Mouse (Mus musculus) limb, embryonic 11.5 days (tissue): ENCODE measurements around the gene Nr2c2. TPM values are rescaled to one million over a fixed set of nuclear protein-coding genes. Genes with fewer than 3 reads are reported as not detected.
"Not testable (repeated sequence)": the region's sequence is repeated elsewhere in the genome, so short reads cannot be mapped to it uniquely, and the experiment has no call there.

Source experiments
- ATAC-seq: fragments of 200-750 bp; cut with Nextera tagmentation; 2 replicates; pipeline ENCODE4 v1.8.0; 2017; ENCODE audit warnings: low read depth; ENCODE audit not compliant: insufficient number of reproducible peaks, low FRiP score, low TSS enrichment
- DNase-seq: peaks from one replicate; pipeline ENCODE4 v3.0.0-alpha.2; 2015; ENCODE audit warnings: low spot score
- H3K27ac ChIP-seq: fragments of 300-500 bp; sonication (generic); replicated peaks from 2 replicates; pipeline ENCODE4 v1.5.1; 2014; ENCODE audit warnings: low read depth, mild to moderate bottlenecking, low read length
- H3K27me3 ChIP-seq: fragments of 300-500 bp; sonication (generic); 2 replicates; pipeline ENCODE4 v1.6.1; 2014; ENCODE audit warnings: mild to moderate bottlenecking, low read length, mixed read lengths; ENCODE audit not compliant: control insufficient read depth, insufficient read depth
- H3K36me3 ChIP-seq: fragments of 300-500 bp; sonication (generic); 2 replicates; pipeline ENCODE4 v1.6.1; 2014; ENCODE audit warnings: mild to moderate bottlenecking, low read length, moderate library complexity, mixed read lengths; ENCODE audit not compliant: control insufficient read depth, insufficient read depth
- H3K4me1 ChIP-seq: fragments of 300-500 bp; sonication (generic); 2 replicates; pipeline ENCODE4 v1.6.1; 2014; ENCODE audit warnings: low read length, mixed read lengths; ENCODE audit not compliant: control insufficient read depth, insufficient read depth
- H3K4me2 ChIP-seq: fragments of 300-500 bp; sonication (generic); 2 replicates; pipeline ENCODE4 v1.6.1; 2014; ENCODE audit warnings: low read depth, mild to moderate bottlenecking, moderate library complexity; ENCODE audit not compliant: severe bottlenecking
- H3K4me3 ChIP-seq: fragments of 300-500 bp; sonication (generic); 2 replicates; pipeline ENCODE4 v1.5.1; 2014; ENCODE audit warnings: low read depth, low read length
- H3K9ac ChIP-seq: fragments of 300-500 bp; sonication (generic); 2 replicates; pipeline ENCODE4 v1.6.1; 2014; ENCODE audit warnings: mild to moderate bottlenecking, low read length
- H3K9me3 ChIP-seq: fragments of 300-500 bp; sonication (generic); 2 replicates; pipeline ENCODE4 v1.6.1; 2016; ENCODE audit warnings: low read length; ENCODE audit not compliant: control insufficient read depth
- WGBS: fragments of 180-500 bp; shearing (Covaris S2); extraction: QIAGEN DNeasy Blood & Tissue Kit; methylation state at CpG from one replicate; pipeline ENCODE4 v1.1.7; 2014; 5-methylcytosine and 5-hydroxymethylcytosine counted together
- polyA plus RNA-seq: library from polyadenylated mRNA; unstranded; fragments of >200 nt; fragmentation: Nextera tagmentation; extraction: Ambion mirVana; gene quantifications from 2 replicates; pipeline ENCODE4 v1.2.1, GENCODE M21; 2014

Nr2c2 gene
- polyA plus RNA-seq, 1 experiment from 2014 or later: 21.2 TPM

DNA sequence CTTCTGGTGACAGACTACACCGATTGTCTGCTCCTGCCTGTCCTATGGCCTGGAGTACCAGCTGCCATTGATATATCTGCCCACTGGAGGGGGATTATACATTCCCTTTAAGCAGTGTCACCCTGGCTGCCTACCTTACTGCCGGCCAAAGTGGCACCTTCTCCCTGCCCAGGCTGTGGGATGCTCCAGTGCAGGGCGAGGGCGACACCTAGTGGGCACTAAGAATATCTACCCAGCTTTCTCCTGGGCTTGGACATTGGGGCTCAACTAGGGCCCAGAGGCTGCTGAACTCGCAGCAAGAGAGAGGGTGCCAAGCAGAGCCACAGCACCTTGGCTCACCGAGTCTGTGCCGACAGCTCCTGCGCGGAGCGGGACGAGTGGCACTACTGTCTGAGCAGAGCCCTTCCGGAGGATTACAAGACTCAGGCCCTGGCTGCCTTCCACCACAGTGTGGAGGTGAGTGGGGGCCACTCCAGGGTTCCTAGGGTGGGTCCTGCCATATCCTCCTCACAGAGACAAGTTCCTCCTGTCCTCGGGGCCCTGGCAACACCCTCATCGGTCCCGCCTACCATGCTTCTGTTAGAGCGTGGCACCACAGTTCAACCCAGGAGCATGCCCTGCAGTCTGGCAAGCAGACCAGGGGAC, 23.9 kb upstream of the Nr2c2 start:
- DNase-seq: peak; percentile 79
- no peak overlapping the region for H3K9ac ChIP-seq
- WGBS: 28% methylated on average over 16 of the region's 16 CpGs
- no peaks in the 10 kb centered on the region for H3K9me3 ChIP-seq
- H3K36me3 ChIP-seq: no peaks in the 10 kb centered on the region
- no peaks in the 10 kb centered on the region for H3K27me3 ChIP-seq
- no peak overlapping the region for H3K27ac ChIP-seq
- H3K4me3 ChIP-seq: no peak overlapping the region
- ATAC-seq: peak; percentile 51
- no peaks in the 10 kb centered on the region for H3K4me1 ChIP-seq
- H3K4me2 ChIP-seq: no peak overlapping the region

DNA sequence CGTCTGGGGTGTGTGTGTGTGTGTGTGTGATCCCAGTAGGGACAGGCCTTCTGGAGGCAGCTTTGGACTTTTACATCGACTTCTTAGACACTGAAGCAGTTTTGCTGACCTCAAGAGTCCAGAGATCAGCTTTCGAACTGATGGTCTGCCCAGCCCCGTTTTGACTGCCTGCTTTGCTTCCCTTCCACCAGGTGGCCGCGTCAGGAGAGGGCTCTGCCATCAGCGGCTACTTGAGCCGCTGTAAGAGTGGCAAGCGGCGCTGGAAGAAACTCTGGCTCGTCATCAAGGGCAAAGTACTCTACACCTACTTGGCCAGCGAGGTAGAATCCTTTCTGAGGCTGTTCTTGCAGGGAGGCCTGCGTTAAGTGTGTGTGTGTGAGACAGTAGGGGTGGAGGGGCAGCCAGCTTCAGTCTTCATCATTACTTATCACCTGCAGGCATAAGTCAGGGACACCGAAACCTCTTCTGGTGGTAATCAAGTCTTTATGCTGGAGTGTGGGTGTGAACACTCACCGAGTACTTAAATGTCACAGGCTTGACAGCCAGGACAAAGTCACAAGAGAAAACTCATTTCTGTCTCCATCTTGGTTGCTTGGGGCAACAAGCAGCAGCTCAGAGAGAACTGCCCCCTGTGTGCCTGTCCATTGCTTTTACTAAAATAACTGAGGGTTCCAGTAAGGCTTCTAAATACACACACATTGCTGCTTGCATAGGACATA, 19.9 kb upstream of the Nr2c2 start:
- H3K9ac ChIP-seq: no peak overlapping the region
- H3K27ac ChIP-seq: no peak overlapping the region
- no peak for ATAC-seq
- no peaks in the 10 kb centered on the region; the same call in 1 of the 2 replicates for H3K9me3 ChIP-seq
- H3K4me1 ChIP-seq: no peaks in the 10 kb centered on the region
- no peak for DNase-seq
- no peaks in the 10 kb centered on the region for H3K27me3 ChIP-seq
- H3K4me3 ChIP-seq: no peak overlapping the region
- no peaks in the 10 kb centered on the region for H3K36me3 ChIP-seq
- 55% methylated on average over 15 of the region's 15 CpGs for WGBS
- no peak overlapping the region for H3K4me2 ChIP-seq

DNA sequence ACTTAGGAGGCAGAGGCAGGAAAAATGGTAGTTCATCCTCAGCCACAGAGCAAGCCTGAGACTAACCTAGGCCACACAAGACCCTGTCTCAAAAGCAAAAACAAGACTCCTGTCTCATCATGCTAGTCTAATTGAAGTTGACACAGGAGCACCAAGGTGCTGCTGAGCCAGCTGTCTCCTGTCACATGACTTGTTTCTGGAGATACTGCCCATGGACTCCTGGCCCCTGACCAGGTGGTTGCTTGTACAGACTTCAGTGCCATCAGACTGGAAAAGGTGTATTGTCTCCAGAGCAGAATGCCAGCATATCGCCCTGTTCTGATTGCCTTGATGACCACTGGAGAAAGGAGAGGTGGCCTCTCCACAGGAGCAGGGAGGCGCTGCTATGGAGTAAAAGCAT, 10.5 kb upstream of the Nr2c2 start:
- Histone ChIP-seq H3K36me3 (no peaks in the 10 kb centered on the region), H3K4me3 (no peak overlapping the region), H3K9me3 (no peaks in the 10 kb centered on the region), H3K9ac (no peak overlapping the region), H3K27ac (no peak overlapping the region), H3K4me1 (no peaks in the 10 kb centered on the region), H3K27me3 (no peaks in the 10 kb centered on the region), H3K4me2 (no peak overlapping the region)
- DNase-seq: no peak
- no peak for ATAC-seq
- 97% methylated on average over 2 of the region's 2 CpGs for WGBS

DNA sequence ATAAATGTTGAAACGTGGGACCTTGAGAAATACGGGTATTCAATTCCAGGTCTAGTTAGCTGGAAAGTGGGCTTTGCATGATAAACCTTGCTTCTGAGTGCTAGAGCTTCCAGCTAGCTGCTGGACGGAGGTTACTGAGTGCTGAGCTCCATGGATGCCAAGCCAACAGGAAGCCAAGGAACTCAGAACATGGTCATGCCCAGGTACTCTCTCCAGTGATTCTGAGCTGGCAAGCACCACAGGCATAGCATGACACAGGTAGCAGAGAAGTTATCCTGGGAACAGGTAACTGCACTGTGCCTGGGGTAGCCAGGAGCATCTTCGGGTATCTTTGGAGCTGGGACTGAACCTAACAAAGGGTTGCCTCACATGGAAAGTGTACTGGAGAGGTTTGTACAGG, 8.4 kb upstream of the Nr2c2 start:
- no peak overlapping the region for H3K27ac ChIP-seq
- ATAC-seq (no peak), DNase-seq (no peak)
- H3K9ac ChIP-seq: no peak overlapping the region
- no peak overlapping the region for H3K4me2 ChIP-seq
- no peaks in the 10 kb centered on the region for H3K9me3 ChIP-seq
- no peaks in the 10 kb centered on the region for H3K36me3 ChIP-seq
- 86% methylated on average over 4 of the region's 4 CpGs for WGBS
- no peak overlapping the region for H3K4me3 ChIP-seq
- H3K4me1 ChIP-seq: no peaks in the 10 kb centered on the region
- no peaks in the 10 kb centered on the region for H3K27me3 ChIP-seq

- 84% methylated on average over 3 of the region's 3 CpGs for WGBS
- Histone ChIP-seq H3K4me2 (no peak overlapping the region), H3K9me3 (no peaks in the 10 kb centered on the region), H3K4me3 (no peak overlapping the region), H3K9ac (no peak overlapping the region), H3K4me1 (no peaks in the 10 kb centered on the region), H3K36me3 (no peaks in the 10 kb centered on the region), H3K27ac (no peak overlapping the region), H3K27me3 (no peaks in the 10 kb centered on the region)
- DNase-seq (no peak), ATAC-seq (no peak)
These were observed 6.3 kb upstream of the Nr2c2 start for GRCm38 (mm10) chr6:92084932-92085331.

GRCm38 (mm10) chr6:92089141-92089540, 2.0 kb upstream of the Nr2c2 start:
- not testable (repeated sequence) for DNase-seq, H3K4me3 ChIP-seq, H3K27me3 ChIP-seq, H3K4me1 ChIP-seq, ATAC-seq, H3K4me2 ChIP-seq, H3K9me3 ChIP-seq, H3K9ac ChIP-seq, H3K36me3 ChIP-seq, H3K27ac ChIP-seq
- 89% methylated on average over 7 of the region's 7 CpGs for WGBS

GRCm38 (mm10) chr6:92089982-92090381, 1.2 kb upstream of the Nr2c2 start:
- WGBS: 94% methylated on average over 4 of the region's 4 CpGs
- H3K4me1 ChIP-seq: peaks cover 3% of the 10 kb centered on the region; the same call in 1 of the 2 replicates
- H3K9ac ChIP-seq: no peak overlapping the region
- no peaks in the 10 kb centered on the region for H3K36me3 ChIP-seq
- H3K27me3 ChIP-seq: no peaks in the 10 kb centered on the region
- no peak overlapping the region for H3K27ac ChIP-seq
- no peak overlapping the region for H3K4me2 ChIP-seq
- H3K4me3 ChIP-seq: no peak overlapping the region
- H3K9me3 ChIP-seq: no peaks in the 10 kb centered on the region
- DNase-seq (no peak), ATAC-seq (no peak)

GRCm38 (mm10) chr6:92090497-92090896, 693 bp upstream of the Nr2c2 start:
- DNase-seq (no peak), ATAC-seq (no peak)
- H3K9me3 ChIP-seq: no peaks in the 10 kb centered on the region
- 12% methylated on average over 4 of the region's 4 CpGs for WGBS
- peak overlapping the region; percentile 65 for H3K4me2 ChIP-seq
- no peaks in the 10 kb centered on the region for H3K36me3 ChIP-seq
- peaks cover 3% of the 10 kb centered on the region; the same call in 1 of the 2 replicates for H3K4me1 ChIP-seq
- H3K4me3 ChIP-seq: peak overlapping the region; percentile 80
- H3K9ac ChIP-seq: peak overlapping the region; percentile 97
- H3K27me3 ChIP-seq: no peaks in the 10 kb centered on the region
- H3K27ac ChIP-seq: peak overlapping the region; percentile 98; the same call in 1 of the 2 replicates
